Mouse (Mus musculus) left cerebral cortex, postnatal 4 days (tissue): Measurements from ENCODE around the gene Npw. TPM values are rescaled to one million over a fixed set of nuclear protein-coding genes. Genes with fewer than 3 reads are reported as not detected.
A peak's percentile ranks its signal among the peaks of the same experiment; 100 is the strongest.

Experiments used
- DNase-seq: peaks from one replicate; pipeline ENCODE4 v3.0.0-alpha.2; 2022
- intact Hi-C: fragments of 180-260 bp; cut with DNase I; formaldehyde crosslinking; loops from one replicate; pipeline ENCODE4 v1.15.1; 2025
- total RNA-seq, 2 experiments: library from RNA; stranded (reverse); gene quantifications; 2 replicates each; pipeline ENCODE4 v1.2.3; 2021

The Npw gene
- under 1 TPM in 1 of 2 experiments, not detected in 1; 0.66 TPM for total RNA-seq

DNA sequence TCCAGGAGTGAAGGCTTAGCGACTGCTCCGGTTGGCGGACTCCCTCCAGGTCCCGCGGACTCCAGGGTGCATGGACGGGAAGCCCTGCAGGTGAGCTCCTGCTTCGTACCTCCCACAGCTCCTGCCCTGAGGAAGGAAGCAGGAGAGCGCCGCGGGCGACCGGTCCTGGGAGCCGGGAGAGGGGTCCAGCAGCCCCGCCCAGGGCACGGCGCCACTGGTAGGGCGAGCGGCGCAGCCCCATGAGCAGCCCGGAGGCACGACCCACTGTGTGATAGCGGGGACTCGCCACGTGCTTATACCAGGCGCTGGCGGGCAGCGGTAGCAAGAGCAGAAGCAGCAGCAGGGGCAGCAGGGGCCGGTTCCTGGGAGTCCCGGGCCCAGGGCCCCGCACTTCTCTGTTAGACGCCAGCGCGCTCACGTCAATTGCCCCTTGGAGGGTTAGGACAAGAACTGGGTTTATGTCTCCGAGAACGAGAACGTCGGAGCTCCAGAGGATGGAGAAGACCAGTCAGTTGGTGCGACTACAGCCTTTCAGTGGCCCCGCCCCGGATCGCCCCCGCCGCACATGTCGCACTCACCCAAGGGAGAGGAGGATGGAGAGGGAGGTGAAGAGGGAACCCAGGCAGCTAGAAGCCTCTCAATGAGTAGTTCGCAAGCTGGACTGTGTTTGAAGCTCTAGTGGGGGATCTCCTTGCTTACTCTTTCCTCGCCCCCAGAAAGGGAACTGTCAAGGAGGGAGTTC, at the start of gene Npw:
TSS of gene Npw (minus strand) at position 441 of the 742 bp plus-strand sequence.
- no peak for DNase-seq
- intact Hi-C loops: no loop called here

DNA sequence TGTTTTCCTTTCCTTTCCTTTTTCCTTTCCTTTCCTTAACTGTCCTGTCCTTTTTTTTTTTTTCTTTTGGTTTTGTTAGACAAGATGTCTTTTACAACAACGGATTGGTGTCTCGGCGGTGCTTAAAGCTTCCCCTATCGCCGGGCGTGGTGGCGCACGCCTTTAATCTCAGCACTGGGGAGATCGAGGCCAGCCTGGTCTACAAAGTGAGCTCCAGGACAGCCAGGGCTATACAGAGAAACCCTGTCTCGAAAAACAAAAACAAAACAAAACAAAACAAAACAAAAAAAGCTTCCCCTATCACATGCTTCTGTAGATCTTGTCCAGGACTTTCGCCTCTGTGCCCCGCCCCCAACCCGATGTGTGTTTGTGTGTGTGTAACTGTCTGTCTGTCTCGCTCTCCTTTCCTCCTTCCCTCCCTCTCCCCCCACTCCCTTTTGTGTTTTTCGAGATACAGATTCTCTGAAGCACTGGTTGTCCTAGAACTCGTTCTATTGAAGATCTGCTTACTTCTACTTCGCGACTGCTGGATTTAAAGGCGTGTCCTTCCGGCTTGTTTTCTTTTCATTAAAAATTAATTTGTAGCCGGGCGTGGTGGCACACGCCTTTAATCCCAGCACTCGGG, 49.7 kb upstream of the Npw start:
- DNase-seq: no peak
- intact Hi-C loops: no loop called here

GRCm38 (mm10) chr17:24706982-24707800, 48.9 kb upstream of the Npw start, which contains the start of gene Tbl3:
Gene Tbl3 (minus strand): TSS chr17:24707660.
- intact Hi-C loops: no loop called here
- peak; percentile 93 for DNase-seq

DNA sequence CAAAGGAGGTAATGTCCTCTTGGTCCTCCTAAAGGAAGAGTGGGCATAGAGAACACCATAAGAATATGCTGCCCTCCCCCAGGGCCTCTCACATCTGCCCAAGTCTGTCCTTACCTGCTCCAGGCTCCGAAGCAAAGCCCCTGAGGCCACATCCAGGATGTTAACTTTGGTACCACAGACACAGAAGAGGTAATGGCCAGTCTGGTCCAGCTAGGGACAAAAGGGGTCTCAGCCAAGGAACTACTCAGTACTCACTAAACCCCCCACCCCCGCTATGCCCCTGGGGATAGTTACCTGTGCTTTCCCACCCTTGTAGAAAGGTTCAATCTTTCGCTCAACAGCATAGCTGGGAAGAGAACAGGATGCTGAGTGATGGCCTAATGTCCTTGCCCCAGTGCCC, 47.6 kb upstream of the Npw start:
- no peak for DNase-seq
- intact Hi-C loops: no loop called here

DNA sequence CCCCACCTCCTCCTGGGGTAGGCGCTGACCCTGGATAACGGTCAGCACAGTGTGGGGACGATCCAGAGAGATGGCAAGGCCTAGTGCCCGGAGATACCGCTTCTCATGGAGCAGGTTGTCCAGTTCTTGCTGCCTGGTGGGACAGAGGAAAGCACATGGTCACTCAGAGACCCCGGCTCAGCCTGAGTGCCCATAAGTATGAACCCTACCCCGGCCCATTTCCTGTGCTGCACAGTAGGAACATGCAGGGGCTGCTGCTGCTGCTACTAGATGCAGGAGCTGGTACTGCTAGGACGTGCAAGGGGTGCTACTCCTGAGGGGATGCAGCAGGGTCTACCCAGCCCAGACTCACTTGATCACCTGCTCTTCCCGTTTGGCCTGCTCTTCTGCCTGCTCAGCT, 43.0 kb upstream of the Npw start:
- intact Hi-C loops: no loop called here
- DNase-seq: no peak

DNA sequence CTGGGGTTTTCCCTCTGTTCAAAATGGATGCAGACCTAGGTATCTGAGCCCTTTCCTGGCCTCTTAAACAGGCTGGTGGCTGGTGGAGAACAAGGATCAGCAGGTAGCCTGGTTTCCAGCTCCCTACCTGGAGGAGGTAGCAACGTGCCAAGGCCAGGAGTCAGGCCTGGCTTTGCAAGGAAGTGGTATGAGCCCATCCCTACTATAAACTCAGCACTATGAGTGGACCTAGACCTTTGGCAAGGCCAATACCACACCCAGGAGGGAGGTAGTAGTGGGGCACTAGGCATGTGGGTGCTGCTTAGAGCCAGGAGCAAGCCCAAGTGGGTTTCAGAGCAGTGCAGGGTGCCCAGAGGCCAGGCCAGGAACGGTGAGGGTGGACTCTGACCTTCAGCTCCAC, 41.2 kb upstream of the Npw start:
- intact Hi-C loops: no loop called here
- no peak for DNase-seq

DNA sequence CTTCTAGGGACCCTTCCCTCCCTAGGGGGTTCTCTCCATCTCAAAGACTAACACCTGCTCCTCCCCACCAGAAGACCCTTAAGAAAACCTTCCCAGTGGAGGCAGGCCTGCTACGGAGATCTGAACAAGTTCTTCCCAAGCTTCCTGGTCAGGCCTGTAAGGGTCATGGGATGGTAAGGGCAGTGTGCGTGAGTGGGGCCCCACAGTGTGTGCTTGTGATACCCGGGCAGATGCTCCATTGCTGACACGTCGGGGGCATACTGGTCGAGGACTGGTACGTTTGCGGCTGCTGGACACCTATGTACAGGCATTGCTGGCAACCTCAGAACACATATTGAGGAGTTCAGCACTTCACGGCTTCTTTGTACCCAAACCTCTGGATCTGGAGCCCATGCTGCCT, 40.5 kb upstream of the Npw start:
- no peak for DNase-seq
- intact Hi-C loops: no loop called here

DNA sequence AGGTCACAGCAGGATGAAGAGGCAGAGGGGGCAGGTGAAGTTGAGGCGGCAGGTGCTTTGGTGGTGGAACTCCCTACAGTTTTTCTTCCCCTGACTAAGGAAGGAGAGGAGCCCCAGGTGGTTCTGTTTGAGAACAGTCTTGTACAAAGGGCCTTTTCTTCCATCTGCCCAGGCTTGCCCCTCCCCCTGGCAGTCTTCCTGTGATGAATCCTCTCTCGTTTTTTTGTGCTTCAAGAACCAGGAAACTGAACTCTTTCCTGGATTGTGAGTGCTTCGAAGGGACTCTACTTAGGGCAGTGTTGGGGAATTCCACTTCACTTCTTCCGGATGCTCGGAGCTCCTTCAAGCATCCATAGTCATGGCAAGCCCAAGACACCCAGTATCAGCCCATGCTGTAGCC, 39.7 kb upstream of the Npw start:
- DNase-seq: no peak
- intact Hi-C loops: no loop called here

- intact Hi-C loops: no loop called here
- DNase-seq: peak; percentile 93
Measured at GRCm38 (mm10) chr17:24696011-24696697, 37.9 kb upstream of the Npw start, which contains the start of the genes Gfer and Noxo1. Gene Gfer (minus strand): TSS chr17:24696156. Gene Noxo1 (plus strand): TSS chr17:24696234.

- DNase-seq: no peak
- intact Hi-C loops: no loop called here
Measured at GRCm38 (mm10) chr17:24695326-24696010, 37.2 kb upstream of the Npw start.

DNA sequence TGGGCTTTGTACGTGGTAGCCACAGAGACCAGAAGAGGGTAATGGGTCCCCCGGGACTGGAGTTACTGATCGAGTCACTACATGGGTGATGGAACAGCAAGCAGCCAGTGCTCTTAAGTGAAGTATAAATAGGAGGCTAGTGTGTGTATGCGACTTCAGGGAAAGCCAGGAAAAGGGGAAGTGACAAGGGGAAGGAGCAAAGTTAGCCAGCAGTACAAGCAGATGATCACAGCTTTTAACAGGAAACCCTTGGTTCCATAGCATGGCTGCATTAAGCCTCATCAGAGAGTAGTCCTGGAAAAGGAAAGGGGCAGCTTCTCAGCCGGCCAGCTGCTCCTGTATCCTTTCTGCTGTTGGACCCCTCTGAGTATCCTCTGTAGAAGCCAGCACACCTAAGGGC, 34.1 kb upstream of the Npw start:
- no peak for DNase-seq
- intact Hi-C loops: no loop called here

- intact Hi-C loops: no loop called here
- peak; percentile 65 for DNase-seq
Measured at GRCm38 (mm10) chr17:24689251-24690081, 31.2 kb upstream of the Npw start, which contains the start of gene Syngr3. Gene Syngr3 (minus strand): TSS chr17:24689955.

- intact Hi-C loops: no loop called here
- DNase-seq: no peak
Measured at GRCm38 (mm10) chr17:24687599-24687998, 29.3 kb upstream of the Npw start.

DNA sequence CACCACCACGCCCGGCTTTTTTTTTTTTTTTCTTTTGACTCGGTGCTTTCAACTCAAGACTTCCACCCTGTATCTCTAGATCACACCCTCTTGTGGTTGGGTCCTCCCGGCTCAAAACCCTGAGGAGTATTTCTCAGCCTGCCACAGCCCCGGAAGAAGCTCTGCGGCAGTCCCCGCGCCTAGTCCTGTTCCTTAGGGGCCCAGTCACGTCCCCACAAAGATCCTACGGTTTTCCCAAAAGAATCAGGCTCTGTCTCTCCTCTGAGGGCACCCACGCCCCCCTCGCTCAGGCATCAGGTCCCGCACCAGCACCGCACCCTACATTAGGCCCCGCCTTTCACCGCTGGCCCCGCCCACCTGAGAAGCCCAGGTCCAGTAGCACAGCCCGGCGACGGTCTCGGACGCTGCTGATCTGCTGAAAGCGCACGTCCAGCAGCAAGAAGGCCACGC, 28.9 kb upstream of the Npw start:
- intact Hi-C loops: no loop called here

DNA sequence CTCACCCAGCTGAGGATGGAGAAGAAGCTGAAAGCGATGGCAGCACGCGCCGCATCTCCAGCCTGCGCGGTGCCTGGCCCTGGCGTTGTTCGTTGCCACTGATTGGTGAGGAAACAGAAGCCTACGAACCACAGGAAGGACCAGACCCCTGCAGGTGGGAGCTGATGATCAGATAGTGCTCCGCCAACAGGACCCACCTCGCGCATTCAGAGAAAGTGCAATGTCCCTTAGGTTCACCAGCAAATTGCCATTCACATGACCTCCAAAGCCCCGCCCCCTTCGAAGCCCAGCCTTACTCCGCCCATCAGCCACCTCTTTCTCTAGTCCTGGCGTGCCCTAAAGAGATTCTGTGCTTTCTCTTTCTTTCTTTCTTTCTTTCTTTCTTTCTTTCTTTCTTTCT, 28.3 kb upstream of the Npw start:
- intact Hi-C loops: no loop called here
- DNase-seq: no peak

More for the DNA sequence above, 28.9 kb upstream of the Npw start:
- no peak for DNase-seq

DNA sequence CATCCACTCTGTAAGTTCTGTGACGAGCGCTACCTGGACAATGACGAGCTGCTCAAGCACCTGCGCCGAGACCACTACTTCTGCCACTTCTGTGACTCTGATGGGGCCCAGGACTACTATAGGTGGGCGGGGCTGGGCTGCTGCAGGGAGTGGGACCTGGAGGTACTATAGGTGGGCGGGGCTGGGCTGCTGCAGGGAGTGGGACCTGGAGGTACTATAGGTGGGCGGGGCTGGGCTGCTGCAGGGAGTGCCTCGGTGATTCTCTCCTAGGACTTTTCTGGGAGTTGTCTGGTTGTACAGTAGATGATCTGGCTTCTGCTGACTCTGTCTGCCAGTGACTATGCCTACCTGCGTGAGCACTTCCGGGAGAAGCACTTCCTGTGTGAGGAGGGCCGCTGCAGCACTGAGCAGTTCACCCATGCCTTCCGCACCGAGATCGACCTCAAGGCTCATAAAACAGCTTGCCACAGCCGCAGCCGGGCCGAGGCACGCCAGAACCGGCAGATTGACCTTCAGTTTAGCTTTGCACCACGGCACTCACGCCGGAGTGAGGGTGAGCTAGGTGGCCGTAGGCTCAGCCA, 19.3 kb upstream of the Npw start:
- intact Hi-C loops: no loop called here
- no peak for DNase-seq

DNA sequence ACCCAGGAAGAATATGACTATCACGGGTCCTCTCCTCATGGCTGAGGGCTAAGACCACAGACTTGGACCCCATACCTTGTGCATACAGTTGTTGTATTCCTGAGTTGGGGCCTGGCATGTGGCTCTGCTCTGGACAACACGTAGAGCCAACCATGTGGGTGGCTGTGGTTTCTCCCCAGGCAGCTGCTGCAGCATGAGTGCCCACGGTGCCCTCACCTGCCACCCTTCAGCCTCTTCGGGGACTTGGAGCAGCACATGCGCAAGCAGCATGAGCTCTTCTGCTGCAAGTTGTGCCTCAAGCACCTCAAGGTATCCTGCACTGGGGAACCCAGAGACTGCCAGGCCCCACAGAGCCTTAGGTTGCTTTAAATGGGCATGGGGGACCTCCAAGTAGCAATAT, 18.6 kb upstream of the Npw start:
- intact Hi-C loops: no loop called here
- no peak for DNase-seq

DNA sequence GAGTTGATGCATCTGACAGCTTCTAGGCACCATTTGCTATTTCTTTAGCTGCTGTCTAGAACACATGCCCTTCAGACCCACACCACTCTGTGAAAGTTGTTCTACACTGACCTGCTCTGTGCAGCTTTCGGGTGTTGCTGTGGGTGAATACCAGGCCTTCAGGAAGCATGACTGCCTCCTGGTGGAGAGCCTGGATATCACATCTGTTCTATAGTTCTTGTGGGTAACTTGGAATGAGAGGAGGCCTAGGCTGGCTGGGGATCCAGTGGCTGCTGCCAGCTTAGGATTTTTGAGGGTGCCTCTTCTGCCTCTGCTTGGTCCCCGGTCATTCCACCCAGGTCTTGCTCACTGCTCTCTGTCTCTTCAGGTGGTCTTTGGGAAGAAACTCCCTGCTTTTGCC, 17.9 kb upstream of the Npw start:
- intact Hi-C loops: no loop called here
- DNase-seq: peak; percentile 77

DNA sequence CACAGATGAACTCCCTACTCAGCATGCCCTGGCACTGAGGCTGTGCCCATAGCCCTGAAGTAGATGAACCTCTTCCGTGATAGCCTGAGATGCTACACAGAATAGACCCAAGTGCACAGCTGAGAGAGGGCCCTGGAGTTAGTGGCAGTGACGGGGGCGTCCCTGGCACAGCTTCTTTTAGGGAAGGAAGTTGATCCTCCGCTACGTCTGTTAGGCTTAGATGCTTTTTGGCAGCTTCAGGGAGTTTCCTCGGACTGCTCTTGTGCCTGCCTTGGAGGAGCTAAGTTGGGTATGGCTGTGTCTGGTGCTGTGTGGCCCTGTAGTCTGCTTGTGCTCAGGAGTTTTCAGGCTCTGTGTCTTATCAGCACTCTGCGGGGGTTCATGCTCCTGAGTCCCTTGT, 16.0 kb upstream of the Npw start:
- intact Hi-C loops: no loop called here
- DNase-seq: no peak
